Mouse (Mus musculus) retina, embryonic 14.5 days (tissue): ENCODE data around the gene Xab2.
"Not testable (repeated sequence)": the region's sequence is repeated elsewhere in the genome, so short reads cannot be mapped to it uniquely, and the experiment has no call there.

Experiments used
- DNase-seq: peaks from one replicate; pipeline ENCODE4 v3.0.0-alpha.2; 2015; ENCODE audit warnings: low spot score

Xab2 gene

GRCm38 (mm10) chr8:3609046-3609815, 11.9 kb downstream of the Xab2 start:
- DNase-seq: no peak

DNA sequence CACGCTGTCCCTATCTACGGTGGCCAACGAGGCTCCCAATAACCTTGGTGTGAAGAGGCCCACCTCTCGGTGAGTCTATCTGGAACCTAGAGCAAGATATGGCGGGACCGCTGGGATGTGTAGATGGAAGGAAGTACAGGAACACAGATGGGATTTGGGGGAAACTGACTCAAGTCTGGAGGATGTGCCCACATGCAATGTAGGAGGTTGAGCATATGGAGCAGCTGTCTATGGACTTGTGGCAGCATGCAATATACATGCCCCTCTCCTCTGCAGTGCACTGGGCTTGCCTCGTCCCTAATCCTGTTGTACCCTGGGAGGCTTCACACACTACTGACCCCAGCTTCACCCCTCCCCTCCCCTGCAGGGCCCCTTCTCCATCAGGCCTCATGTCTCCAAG, 13.3 kb downstream of the Xab2 start:
- DNase-seq: no peak

GRCm38 (mm10) chr8:3606593-3606992, 14.5 kb downstream of the Xab2 start:
- DNase-seq: no peak

GRCm38 (mm10) chr8:3603439-3603838, 17.7 kb downstream of the Xab2 start:
- no peak for DNase-seq

DNA sequence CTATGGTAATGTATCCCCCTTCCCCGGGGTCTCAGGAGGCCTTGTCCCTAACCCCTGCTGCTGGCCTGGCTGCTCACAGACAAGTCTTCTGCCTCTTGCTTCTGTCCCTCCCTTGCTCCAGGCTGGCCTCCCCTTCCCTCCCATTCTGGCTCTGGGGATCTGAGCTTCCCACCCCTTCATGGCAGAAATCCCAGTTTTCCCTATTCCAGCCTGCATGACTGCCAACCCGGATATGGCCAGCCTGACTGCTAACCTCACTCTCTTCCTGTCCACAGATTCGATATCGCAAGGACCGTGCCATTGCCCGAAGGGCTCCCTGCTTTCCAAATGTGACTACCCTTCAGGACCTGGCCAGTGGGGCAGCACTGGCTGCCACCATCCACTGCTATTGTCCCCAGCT, 20.7 kb downstream of the Xab2 start:
- DNase-seq: no peak

GRCm38 (mm10) chr8:3599219-3599618, 21.9 kb downstream of the Xab2 start:
- DNase-seq: no peak

- no peak for DNase-seq
Measured at GRCm38 (mm10) chr8:3598054-3598453, 23.1 kb downstream of the Xab2 start.

DNA sequence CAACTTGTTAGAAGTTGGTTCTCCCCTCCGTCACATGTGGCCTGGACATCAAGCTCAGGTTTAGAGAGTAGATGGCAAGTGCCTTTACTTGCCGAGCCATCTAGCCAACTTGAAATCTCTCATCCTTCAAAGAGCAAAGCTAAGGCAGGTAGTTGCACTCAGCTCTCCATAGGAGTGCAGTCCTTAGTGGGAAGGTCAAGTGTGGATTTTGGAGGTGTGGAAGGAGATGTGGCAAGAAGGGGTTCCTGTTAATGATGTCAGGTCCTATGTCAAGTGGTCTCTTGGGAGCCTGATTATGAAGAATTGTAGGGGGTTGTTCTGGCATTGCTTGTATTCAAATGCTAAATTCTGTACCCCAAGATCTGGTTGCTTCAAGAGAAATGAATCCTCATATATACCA, 26.6 kb downstream of the Xab2 start:
- no peak for DNase-seq

DNA sequence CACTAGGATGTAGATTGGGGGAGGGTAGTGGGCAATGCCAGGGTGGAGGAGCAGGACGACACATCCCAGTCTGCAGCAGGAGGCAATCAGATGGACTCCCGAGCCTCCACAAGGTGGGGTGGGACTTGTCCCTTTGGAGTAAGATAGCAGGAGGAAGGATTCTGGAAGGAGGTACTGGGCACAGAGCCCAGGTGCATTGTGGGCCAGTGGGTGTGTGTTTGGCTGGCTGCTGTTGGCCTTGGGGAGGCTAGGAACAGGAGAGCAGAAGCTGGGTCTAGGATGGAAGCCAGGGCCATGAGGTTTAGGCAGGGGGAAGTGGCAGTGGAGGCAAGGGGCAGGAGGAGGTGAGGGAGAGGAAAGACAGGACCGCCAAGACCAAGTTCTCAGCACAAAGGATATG, 27.6 kb downstream of the Xab2 start:
- no peak for DNase-seq

DNA sequence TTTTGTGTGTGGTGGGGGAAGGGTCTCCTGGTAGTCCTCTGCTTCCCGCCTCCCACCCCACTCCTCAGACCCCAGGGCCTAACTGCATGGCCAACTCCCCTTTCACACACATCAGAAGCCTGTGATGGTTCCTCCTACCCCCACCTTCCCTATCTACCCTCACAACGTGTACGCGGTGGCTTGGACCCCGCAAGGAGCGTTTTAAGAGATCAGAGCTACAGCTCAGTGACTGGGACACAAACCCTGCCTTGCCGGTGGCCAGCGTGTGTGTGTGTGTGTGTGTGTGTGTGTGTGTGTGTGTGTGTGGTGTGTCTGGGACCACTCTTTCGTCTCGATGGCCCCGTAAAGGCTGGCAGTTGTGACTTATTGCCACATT, 32.9 kb downstream of the Xab2 start:
- DNase-seq: peak; percentile 39

- peak; percentile 75 for DNase-seq
Measured at GRCm38 (mm10) chr8:3587391-3588257, 33.5 kb downstream of the Xab2 start.

DNA sequence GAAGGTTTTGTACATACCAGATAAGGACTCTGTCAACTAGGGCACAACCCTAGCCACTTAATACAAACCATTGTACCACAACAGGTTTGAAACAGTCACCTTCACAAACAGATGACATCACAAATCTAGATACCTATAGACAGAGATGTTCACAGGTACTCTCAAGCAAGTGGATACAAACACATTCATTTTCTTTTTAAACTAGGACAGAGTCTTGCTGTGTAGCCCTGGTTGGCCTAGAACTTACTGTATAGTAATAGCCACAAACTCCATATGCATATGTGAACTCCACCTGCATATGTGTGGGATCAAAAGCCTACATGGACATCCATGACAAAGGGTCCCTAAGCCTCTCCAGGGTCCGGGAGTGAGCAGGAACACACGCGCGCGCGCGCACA, 34.1 kb downstream of the Xab2 start, which contains the start of gene Camsap3:
TSS of gene Camsap3 (plus strand) at position 301 of the 398 bp plus-strand sequence.
- no peak for DNase-seq

GRCm38 (mm10) chr8:3586452-3586851, 34.7 kb downstream of the Xab2 start:
- no peak for DNase-seq

GRCm38 (mm10) chr8:3581961-3582360, 39.2 kb downstream of the Xab2 start:
- not testable (repeated sequence) for DNase-seq

DNA sequence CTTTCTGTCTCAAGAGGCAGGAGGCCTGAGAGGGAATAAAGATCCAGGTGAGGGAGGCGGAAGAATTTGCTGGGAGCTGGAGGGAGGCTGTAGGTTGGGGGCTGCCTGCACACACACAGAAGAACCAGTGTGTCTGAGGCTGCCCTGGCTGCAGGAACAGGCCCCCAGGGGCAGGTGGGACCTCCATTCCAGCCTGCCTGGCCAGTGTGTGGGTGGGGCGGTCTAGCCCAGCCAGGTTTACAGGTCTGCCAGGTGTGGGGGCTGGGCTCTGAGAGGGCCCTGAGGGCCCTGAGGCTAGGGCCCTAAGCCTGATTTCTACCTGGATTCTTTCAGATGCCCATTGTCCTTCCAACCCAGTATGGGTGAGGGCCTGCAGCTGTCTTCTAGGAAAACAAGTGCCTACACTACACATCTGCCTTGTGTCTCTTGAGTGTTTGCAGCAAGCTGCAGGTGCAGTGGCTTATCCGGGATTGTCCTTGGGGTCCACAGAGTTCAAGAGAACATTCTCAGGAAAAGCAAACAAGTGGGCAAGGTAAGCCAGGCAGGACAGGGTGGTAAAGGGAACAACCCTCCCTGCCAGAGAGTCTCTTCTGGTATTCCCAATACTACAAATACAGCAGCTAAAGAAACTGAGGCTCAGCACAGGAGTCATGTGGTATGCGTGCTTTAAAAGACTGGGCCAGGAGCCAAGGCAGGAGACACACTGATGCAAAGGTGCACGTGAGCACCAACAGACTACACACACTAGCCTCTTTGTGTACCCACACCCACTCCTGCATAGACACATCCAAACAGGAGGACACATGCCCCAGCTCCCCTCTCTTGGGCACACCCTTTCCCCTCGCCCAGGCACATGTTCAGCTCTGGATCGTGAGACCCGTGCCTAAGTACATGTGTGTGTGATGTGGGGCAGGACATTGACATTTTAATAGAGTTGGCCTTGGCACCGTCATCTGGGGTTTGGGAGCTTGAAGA, 41.4 kb downstream of the Xab2 start:
- no peak for DNase-seq

- DNase-seq: no peak
Measured at GRCm38 (mm10) chr8:3576211-3576960, 44.7 kb downstream of the Xab2 start.

DNA sequence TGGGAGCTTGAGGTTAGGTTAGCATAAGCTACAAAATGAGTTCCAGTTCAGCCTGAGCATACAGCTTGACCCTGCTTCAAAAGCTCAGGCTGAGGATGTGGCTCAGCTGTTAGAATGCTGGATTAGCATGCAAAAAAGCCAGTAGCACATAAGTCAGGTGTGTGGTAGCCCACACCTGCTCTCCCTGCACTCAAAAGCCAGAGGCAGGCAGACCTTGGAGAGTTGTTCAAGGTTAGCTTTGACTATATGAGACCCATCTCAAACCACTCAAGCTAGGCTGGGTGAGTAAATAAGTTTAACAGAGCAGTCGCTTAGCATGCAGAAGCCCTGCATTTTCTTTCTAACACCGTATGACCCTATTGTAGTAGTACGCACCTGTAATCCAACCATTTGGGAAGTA, 46.6 kb downstream of the Xab2 start:
- DNase-seq: no peak

DNA sequence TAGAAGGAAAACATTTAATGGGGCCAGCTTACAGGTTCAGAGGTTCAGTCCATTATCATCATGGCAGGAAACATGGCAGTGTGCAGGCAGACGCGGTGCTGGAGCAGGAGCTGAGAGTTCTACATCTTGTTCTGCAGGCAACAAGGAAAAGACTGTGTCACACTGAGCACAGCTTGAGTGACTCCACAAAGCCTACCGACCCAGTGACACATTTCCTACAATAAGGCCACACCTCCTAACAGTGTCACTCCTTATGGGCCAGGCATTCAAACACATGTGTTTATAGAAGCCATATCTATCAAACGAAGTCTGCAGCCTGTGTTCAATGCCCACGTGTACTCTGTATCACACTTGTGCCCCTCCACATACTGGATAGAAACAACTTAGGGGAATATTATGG, 51.3 kb downstream of the Xab2 start:
- no peak for DNase-seq

DNA sequence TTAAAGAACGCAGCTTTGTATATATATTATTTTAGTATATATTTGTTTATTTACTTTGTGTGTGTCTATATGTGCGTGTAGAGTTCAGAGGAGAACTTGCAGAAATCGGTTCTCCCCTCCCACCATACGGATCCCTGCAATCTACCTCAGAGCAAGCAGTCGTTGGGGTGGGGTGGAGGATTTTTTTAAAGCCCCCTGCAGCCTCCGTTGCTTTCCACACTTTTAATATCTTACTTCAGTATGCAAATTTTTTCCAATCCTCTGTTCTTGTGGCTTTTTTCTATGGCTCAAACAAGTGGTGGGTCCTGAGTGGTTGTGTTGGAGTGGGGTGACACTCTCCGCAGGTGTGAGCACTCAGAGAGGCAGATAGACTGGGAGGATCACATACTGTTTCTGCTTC, 52.7 kb downstream of the Xab2 start:
- DNase-seq: no peak

DNA sequence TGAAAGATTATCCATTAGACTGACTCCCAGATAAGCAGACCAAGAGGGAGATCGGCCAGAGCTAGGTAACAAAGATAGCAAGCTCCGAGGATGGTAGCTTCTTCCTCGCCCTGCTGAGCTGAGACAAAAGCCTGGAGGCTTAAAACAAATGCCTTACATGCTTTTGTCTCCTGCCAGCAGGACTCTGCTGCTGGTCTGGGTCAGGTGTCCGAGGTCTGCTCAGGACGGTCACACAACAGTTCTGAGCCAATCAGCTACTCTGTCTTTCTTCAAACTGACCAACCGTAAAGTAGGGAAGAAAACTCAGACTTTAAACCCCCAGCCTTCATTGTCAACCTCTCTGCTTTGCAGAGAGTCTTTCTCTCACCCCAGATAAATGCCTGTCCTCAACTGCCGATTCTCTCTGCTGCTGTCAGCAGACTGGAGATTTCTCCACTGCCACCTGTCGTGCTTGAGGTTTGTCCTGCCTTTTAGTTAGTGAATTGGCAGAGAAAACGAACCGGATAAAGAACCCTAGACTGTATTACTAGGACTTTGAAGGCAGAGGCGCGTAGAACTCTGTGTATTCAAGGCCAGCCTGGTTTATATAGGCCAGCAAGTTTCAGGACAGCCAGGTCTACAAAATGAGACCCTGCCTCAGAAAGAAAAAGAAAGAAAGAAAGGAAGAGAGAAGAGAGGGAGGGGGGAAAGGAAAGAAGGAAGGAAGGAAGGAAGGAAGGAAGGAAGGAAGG, 53.3 kb downstream of the Xab2 start, which contains the start of gene C330021F23Rik:
TSS of gene C330021F23Rik (plus strand) at position 350 of the 731 bp plus-strand sequence.
- DNase-seq: peak; percentile 78
